Mouse (Mus musculus) testis, adult 2 months (tissue): ENCODE data around the gene Itga5. TPM values are rescaled to one million over a fixed set of nuclear protein-coding genes. Genes with fewer than 3 reads are reported as not detected.

Source experiments
- H3K27ac ChIP-seq: fragments of 200-500 bp; 2 replicates; pipeline ENCODE4 v1.5.1; 2012; ENCODE audit warnings: low read depth, low read length; ENCODE audit not compliant: control insufficient read depth, insufficient read depth
- H3K27me3 ChIP-seq: fragments of 200-500 bp; 2 replicates; pipeline ENCODE4 v1.6.1; 2012; ENCODE audit warnings: mild to moderate bottlenecking, low read length, moderate library complexity; ENCODE audit not compliant: control insufficient read depth, insufficient read depth
- H3K36me3 ChIP-seq: fragments of 200-500 bp; 2 replicates; pipeline ENCODE4 v1.6.1; 2012; ENCODE audit warnings: mild to moderate bottlenecking, low read length; ENCODE audit not compliant: control insufficient read depth, insufficient read depth
- H3K4me1 ChIP-seq: fragments of 200-500 bp; 2 replicates; pipeline ENCODE4 v1.6.1; 2012; ENCODE audit warnings: low read length; ENCODE audit not compliant: control insufficient read depth, insufficient read depth
- H3K4me3 ChIP-seq: fragments of 200-500 bp; 2 replicates; pipeline ENCODE4 v1.5.1; 2012; ENCODE audit warnings: low read depth, mild to moderate bottlenecking, low read length, moderate library complexity, mixed read lengths; ENCODE audit not compliant: control insufficient read depth
- CTCF ChIP-seq: fragments of 200-500 bp; IDR thresholded peaks from 2 replicates; pipeline ENCODE4 v1.5.1; 2012; ENCODE audit warnings: low read depth, mild to moderate bottlenecking, inconsistent platforms, low read length, moderate library complexity; ENCODE audit not compliant: control insufficient read depth, insufficient read depth, insufficient replicate concordance
- POLR2A ChIP-seq: fragments of 200-500 bp; IDR thresholded peaks from 2 replicates; pipeline ENCODE4 v1.6.1; 2012; ENCODE audit warnings: low read depth, mild to moderate bottlenecking, inconsistent platforms, low read length, moderate library complexity; ENCODE audit not compliant: control insufficient read depth
- polyA plus RNA-seq: library from polyadenylated mRNA; depleted of rRNA; stranded (reverse); fragments of >200 nt; gene quantifications from 2 replicates; pipeline ENCODE4 v1.2.3, GENCODE M21; 2012; rRNA removed

Itga5 gene
- polyA plus RNA-seq, 1 experiment = 1.4 TPM

DNA sequence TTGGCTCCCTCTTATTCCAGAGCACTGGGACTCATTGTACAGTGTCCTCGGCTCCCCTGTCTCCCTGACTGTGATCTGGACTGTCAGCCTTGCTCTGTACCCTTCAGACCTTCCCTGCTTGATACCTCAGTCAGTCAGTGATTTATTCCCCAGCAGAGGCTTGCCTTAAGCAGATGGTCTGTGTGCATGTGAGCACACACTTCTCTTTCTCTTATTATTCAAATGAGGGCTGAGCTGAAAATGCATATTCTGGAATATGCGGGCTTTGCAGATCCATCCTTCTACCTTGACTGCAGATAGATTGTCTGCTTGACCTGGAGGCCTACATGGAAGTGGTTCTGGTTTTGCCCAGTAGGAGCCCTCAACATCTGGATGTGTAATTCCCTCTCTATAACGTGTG is 68.5 kb downstream of the Itga5 start:
- Histone ChIP-seq H3K4me1 (peaks cover 6% of the 10 kb centered on the region), H3K27me3 (no peaks in the 10 kb centered on the region), H3K36me3 (no peaks in the 10 kb centered on the region; the same call in 1 of the 2 replicates), H3K4me3 (no peak overlapping the region), H3K27ac (no peak overlapping the region)
- no peak for TF ChIP-seq POLR2A

GRCm38 (mm10) chr15:103297313-103297712 is 69.2 kb downstream of the Itga5 start:
- Histone ChIP-seq H3K27ac (no peak overlapping the region), H3K27me3 (no peaks in the 10 kb centered on the region), H3K36me3 (no peaks in the 10 kb centered on the region; the same call in 1 of the 2 replicates), H3K4me1 (peaks cover 6% of the 10 kb centered on the region), H3K4me3 (no peak overlapping the region)
- TF ChIP-seq CTCF (no peak), POLR2A (no peak)

DNA sequence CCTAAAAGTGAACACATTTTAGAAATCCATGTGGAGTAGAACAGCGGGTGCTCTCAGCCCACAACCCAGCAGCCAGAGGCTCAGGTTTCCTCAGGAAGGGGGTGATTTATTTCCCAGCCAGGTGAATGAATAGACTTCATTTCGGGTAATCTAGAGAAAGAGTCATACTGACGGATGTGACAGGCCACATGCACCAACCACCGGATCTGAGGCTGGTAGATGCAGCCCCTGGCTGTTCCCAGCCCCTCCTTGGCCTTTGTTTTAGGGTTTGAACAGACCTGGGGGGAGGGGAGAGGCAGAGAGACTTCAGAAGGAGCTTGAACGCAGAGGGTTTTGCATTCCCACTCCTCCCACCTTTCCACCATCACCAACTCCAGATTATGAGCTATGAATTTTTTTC is 70.7 kb downstream of the Itga5 start:
- TF ChIP-seq POLR2A (no peak), CTCF (no peak)
- Histone ChIP-seq H3K27ac (no peak overlapping the region), H3K36me3 (peaks cover 2% of the 10 kb centered on the region), H3K4me1 (peaks cover 6% of the 10 kb centered on the region), H3K27me3 (no peaks in the 10 kb centered on the region), H3K4me3 (no peak overlapping the region)

DNA sequence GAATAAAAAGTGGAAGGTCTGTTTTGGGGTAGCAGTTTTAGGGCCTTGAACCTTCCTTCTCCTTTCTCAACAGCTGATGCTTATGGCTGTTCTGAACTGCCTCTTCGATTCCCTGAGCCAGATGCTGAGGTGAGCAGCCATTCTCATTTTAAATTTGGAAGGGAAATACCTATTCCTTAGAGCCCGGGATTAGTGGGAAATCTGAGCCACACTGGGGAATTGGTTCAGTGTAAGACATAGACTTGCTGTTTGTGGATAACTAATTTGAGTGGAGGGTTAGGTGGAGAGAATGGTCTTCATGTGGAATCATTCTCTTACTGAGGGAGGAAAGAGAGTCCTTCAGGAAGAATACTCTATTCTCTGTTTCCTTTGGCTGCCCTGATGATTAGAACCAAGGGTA is 71.9 kb downstream of the Itga5 start:
- H3K4me3 ChIP-seq = no peak overlapping the region
- H3K4me1 ChIP-seq = peaks cover 3% of the 10 kb centered on the region
- TF ChIP-seq CTCF (no peak), POLR2A (no peak)
- H3K27ac ChIP-seq = no peak overlapping the region
- peaks cover 2% of the 10 kb centered on the region for H3K36me3 ChIP-seq
- no peaks in the 10 kb centered on the region for H3K27me3 ChIP-seq

Other genes starting within 250 kb of the Itga5 start
- 3.4 and 3.8 TPM in 2 replicates for gene Smug1, start 199.7 kb downstream of the Itga5 start, polyA plus RNA-seq
- 11.8 and 15.7 TPM in 2 replicates for gene Cbx5, start 126.9 kb downstream of the Itga5 start, polyA plus RNA-seq
- gene Hnrnpa1, start 126.3 kb downstream of the Itga5 start, polyA plus RNA-seq = 43.2 and 53.3 TPM in 2 replicates
- 8.9 and 10.6 TPM in 2 replicates for gene Nfe2, start 108.4 kb downstream of the Itga5 start, polyA plus RNA-seq
- gene Copz1, start 94.0 kb downstream of the Itga5 start, polyA plus RNA-seq = 51.6 and 56.8 TPM in 2 replicates
- 0.24 and 0.43 TPM in 2 replicates for gene Gpr84, start 56.2 kb downstream of the Itga5 start, polyA plus RNA-seq
- 84.7 and 92.7 TPM in 2 replicates for gene Zfp385a, start 26.7 kb downstream of the Itga5 start, polyA plus RNA-seq
- 491 and 515 TPM in 2 replicates for gene Gtsf1, start 63.7 kb upstream of the Itga5 start, polyA plus RNA-seq
- 111 and 129 TPM in 2 replicates for gene Gtsf2, start 81.7 kb upstream of the Itga5 start, polyA plus RNA-seq
- 58.5 and 61.5 TPM in 2 replicates for gene Nckap1l, start 87.0 kb upstream of the Itga5 start, polyA plus RNA-seq
- gene Pde1b, start 136.3 kb upstream of the Itga5 start, polyA plus RNA-seq = 4.2 and 5.4 TPM in 2 replicates
- 0.07 and 0.35 TPM in 2 replicates for gene Ppp1r1a, start 171.2 kb upstream of the Itga5 start, polyA plus RNA-seq
- not detected in 2 replicates for gene Glycam1, start 198.3 kb upstream of the Itga5 start, polyA plus RNA-seq